Mouse (Mus musculus): ENCODE data around the gene Pcbp4. TPM values are rescaled to one million over a fixed set of nuclear protein-coding genes. Genes with fewer than 3 reads are reported as not detected.
A peak's percentile ranks its signal among the peaks of the same experiment; 100 is the strongest.

Pcbp4 gene
- polyA plus RNA-seq, 1 experiment from 2014 or later, result 43.7 TPM

DNA sequence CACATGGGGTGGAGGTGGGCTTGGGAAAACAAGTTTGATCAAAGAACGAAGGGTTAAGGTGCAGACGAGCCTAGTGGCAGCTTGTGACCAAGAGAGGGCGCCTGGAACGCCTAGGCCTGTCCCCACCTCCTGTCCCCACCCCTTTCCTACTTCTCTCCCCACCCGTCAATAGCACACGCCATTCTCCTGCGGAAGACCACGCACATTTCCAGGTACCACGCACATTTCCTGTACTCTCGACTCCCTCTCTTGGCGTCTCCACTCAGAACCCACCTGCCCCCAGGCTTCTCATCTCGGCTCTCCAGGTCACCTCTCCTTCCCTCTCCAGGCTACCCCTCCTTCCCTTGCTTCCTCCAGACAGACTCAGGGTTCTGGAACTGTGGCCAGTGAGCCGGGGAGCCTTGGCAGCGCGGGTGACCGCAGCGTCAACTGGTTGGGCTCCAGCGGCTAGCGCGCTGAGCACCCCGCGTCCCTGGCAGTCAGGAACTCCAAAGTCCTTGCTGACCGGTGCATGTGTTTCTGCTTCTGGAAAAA lies 4.5 kb upstream of the Pcbp4 start:
- Histone ChIP-seq H3K4me3 (replicated peaks) (peak overlapping the region; percentile 50), H3K9me3 (no peaks in the 10 kb centered on the region), H3K36me3 (no peaks in the 10 kb centered on the region), H3K27me3 (replicated peaks) (no peaks in the 10 kb centered on the region), H3K9ac (peak overlapping the region; percentile 53), H3K27ac (peak overlapping the region; percentile 49), H3K4me2 (replicated peaks) (peak overlapping the region; percentile 84), H3K4me1 (replicated peaks) (peaks cover 69% of the 10 kb centered on the region)
- ATAC-seq, result peak; percentile 66
- WGBS, result under 1% methylated on average over 23 of the region's 23 CpGs

DNA sequence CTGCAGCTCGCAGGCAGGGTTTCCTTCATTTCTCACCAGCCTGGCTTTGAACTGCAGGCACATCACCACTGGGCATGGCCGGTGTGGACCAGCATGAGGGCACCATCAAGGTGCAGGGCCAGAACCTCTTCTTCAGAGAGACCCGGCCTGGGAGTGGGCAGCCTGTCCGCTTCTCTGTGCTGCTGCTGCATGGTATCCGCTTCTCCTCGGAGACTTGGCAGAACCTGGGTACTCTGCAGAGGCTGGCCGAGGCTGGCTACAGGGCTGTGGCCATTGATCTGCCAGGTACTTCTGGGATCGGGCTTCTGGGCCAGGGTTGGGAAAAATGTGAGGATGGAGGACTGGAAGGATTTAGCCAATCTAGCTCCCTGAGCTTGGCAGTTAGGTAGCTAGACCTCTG lies 3.1 kb upstream of the Pcbp4 start:
- H3K9ac ChIP-seq, result peak overlapping the region; percentile 11; the same call in 1 of the 2 replicates
- 0 out of 2 replicates have a peak overlapping the region, but pooled peaks have one; percentile 41 for H3K4me2 ChIP-seq (replicated peaks)
- no peaks in the 10 kb centered on the region for H3K9me3 ChIP-seq
- ATAC-seq, result no peak
- peaks cover 77% of the 10 kb centered on the region for H3K4me1 ChIP-seq (replicated peaks)
- H3K4me3 ChIP-seq (replicated peaks), result no peak overlapping the region
- no peaks in the 10 kb centered on the region for H3K27me3 ChIP-seq (replicated peaks)
- no peak overlapping the region; the same call in 1 of the 2 replicates for H3K27ac ChIP-seq
- H3K36me3 ChIP-seq, result no peaks in the 10 kb centered on the region
- 90% methylated on average over 8 of the region's 8 CpGs for WGBS

DNA sequence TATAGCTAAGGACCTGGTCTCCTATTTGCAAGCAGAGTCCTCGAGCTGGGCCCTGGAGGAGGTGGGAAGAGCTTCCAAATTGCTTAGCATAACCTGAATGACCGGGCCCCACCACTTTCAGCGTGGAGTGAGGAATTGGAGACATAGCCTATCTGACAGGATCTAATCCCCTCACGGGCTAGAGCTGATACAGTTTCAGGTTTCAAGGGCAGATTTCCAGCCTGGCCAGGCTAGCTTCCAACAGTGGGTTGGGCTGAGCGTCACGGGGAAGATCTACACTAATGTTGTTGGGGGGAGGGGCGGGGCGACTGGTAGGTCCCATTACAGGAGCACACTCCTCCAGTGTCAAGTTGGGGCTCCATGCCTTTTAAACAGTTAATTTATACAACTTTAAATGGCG lies 2.4 kb upstream of the Pcbp4 start:
- no peak for ATAC-seq
- Histone ChIP-seq H3K36me3 (no peaks in the 10 kb centered on the region), H3K27ac (no peak overlapping the region; the same call in none of the 2 replicates), H3K4me1 (replicated peaks) (peaks cover 77% of the 10 kb centered on the region), H3K27me3 (replicated peaks) (no peaks in the 10 kb centered on the region), H3K4me3 (replicated peaks) (0 out of 2 replicates have a peak overlapping the region, but pooled peaks have one; percentile 2), H3K9ac (no peak overlapping the region), H3K9me3 (no peaks in the 10 kb centered on the region), H3K4me2 (replicated peaks) (peak overlapping the region; percentile 41)
- WGBS, result 7% methylated on average over 9 of the region's 9 CpGs

DNA sequence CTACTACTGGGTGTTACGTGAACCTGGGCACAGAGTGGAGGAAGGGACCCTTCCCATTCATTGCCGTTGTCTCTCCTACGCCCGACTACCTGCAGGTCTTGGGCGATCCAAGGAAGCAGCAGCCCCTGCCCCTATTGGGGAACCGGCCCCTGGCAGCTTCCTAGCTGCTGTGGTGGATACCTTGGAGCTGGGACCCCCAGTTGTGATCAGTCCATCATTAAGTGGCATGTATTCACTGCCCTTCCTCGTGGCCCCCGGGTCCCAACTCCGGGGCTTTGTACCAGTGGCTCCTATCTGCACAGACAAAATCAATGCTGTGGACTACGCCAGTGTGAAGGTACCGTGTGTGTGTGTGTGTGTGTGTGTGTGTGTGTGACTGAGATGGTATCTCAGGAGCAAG lies 1.8 kb upstream of the Pcbp4 start:
- no peak overlapping the region for H3K4me2 ChIP-seq (replicated peaks)
- ATAC-seq, result no peak
- no peaks in the 10 kb centered on the region for H3K36me3 ChIP-seq
- H3K4me3 ChIP-seq (replicated peaks), result no peak overlapping the region
- H3K27ac ChIP-seq, result no peak overlapping the region
- no peak overlapping the region for H3K9ac ChIP-seq
- no peaks in the 10 kb centered on the region for H3K9me3 ChIP-seq
- WGBS, result 65% methylated on average over 11 of the region's 11 CpGs
- peaks cover 77% of the 10 kb centered on the region for H3K4me1 ChIP-seq (replicated peaks)
- no peaks in the 10 kb centered on the region for H3K27me3 ChIP-seq (replicated peaks)

DNA sequence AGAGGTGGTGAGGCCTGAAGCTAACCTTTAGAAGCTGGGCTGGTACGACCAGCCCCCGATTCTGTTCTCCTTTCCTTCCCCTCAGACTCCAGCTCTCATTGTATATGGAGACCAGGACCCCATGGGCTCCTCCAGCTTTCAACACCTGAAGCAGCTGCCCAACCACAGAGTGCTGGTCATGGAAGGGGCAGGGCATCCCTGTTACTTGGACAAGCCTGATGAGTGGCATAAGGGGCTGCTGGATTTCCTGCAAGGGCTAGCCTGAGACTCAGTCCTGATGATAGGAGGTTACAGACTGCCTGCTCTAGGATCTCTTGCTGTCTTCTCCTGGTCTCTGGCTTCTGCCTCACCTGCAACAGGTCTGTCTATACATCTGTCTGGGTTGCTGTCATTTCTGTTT lies 1.2 kb upstream of the Pcbp4 start:
- 54% methylated on average over 2 of the region's 2 CpGs for WGBS
- Histone ChIP-seq H3K27ac (no peak overlapping the region), H3K9me3 (no peaks in the 10 kb centered on the region), H3K4me2 (replicated peaks) (no peak overlapping the region), H3K4me3 (replicated peaks) (no peak overlapping the region), H3K9ac (no peak overlapping the region), H3K27me3 (replicated peaks) (no peaks in the 10 kb centered on the region), H3K36me3 (no peaks in the 10 kb centered on the region), H3K4me1 (replicated peaks) (peaks cover 79% of the 10 kb centered on the region)
- no peak for ATAC-seq

DNA sequence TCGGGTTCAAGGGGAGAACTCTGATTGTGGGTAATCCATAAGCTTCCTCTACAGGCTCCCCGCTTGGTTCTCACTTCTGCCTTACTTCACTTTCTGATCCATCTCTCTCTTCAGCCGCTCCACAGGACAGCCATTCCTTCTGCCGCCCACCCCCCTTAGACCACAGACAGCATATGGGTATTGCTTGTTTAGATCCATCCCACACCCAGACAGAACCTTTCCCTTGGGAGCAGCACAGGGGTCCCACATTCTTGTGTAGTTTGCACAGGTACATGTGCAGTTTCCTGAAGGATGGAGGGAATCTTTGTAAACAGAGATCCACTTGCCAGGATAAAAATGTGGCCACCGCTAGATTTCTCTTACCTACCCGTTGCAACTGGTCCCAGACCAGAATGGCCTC lies 740 bp upstream of the Pcbp4 start:
- Histone ChIP-seq H3K27ac (no peak overlapping the region), H3K9me3 (no peaks in the 10 kb centered on the region), H3K36me3 (no peaks in the 10 kb centered on the region), H3K4me2 (replicated peaks) (peak overlapping the region; percentile 93), H3K27me3 (replicated peaks) (no peaks in the 10 kb centered on the region), H3K4me1 (replicated peaks) (peaks cover 81% of the 10 kb centered on the region), H3K9ac (no peak overlapping the region), H3K4me3 (replicated peaks) (peak overlapping the region; percentile 66; the same call in 1 of the 2 replicates)
- ATAC-seq, result no peak
- 37% methylated on average over 6 of the region's 6 CpGs for WGBS

DNA sequence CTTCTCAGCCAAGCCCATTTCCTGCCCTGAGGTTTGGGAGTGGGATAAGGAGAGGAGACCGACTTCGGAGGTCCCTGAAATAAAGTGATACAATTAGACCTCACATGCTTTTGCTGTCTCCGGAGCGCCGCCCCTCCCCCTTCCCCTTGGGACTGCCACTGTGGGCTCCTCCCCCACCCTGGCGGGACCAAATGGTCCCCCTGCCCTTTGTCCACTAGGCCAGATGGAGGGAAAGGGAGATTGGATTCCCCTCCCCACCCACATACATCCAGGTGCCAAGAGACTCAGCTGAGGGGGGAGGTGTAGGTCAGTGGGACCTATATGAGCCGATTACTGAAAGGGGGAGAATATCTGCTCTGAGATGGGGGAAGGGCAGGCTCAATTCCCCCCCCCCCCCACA lies 270 bp upstream of the Pcbp4 start:
- H3K4me3 ChIP-seq (replicated peaks), result peak overlapping the region; percentile 66
- H3K27ac ChIP-seq, result peak overlapping the region; percentile 84
- ATAC-seq, result no peak; the same call in 1 of the 2 replicates
- H3K4me1 ChIP-seq (replicated peaks), result peaks cover 78% of the 10 kb centered on the region
- H3K9me3 ChIP-seq, result no peaks in the 10 kb centered on the region
- peak overlapping the region; percentile 93 for H3K4me2 ChIP-seq (replicated peaks)
- no peaks in the 10 kb centered on the region for H3K27me3 ChIP-seq (replicated peaks)
- H3K9ac ChIP-seq, result 0 out of 2 replicates have a peak overlapping the region, but pooled peaks have one; percentile 10
- no peaks in the 10 kb centered on the region for H3K36me3 ChIP-seq
- WGBS, result 8% methylated on average over 7 of the region's 7 CpGs

DNA sequence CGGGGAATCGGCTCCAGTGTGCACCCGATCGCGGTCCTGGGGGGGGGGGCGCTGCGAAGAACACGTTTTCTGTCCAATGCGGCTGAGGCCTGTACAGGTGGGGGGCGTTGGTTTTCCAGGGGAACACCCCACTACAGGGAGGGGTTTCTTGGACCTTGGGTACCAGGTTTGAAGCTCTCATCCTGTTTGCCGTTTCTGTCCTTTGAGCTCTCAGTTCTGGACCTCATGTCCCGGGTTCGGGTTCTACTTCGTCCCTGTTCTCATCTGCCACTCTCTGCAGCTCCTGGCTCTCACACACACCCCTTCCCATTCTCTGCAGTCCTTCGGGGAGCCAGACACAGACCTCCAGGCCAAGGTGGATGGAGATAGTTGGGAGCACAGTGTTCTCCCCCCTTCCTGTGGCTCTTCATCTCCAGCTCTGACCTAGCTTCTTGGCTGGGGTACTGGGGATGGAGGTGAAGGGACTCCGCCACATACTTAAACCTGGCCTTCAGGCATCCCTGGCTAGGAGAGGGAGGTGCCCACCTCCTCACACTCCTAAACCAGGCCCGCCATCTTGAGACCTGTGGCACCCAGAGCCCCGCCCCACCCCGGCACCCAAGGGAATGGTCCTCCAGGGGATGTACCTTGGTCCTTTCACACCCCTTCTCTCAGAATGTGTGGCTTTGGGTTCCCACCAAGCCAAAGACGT lies 1.1 kb downstream of the Pcbp4 start:
- Histone ChIP-seq H3K9me3 (no peaks in the 10 kb centered on the region), H3K27ac (peak overlapping the region; percentile 81), H3K4me2 (replicated peaks) (peak overlapping the region; percentile 93), H3K36me3 (no peaks in the 10 kb centered on the region), H3K27me3 (replicated peaks) (no peaks in the 10 kb centered on the region), H3K4me3 (replicated peaks) (peak overlapping the region; percentile 66), H3K4me1 (replicated peaks) (peaks cover 66% of the 10 kb centered on the region), H3K9ac (peak overlapping the region; percentile 70)
- WGBS, result 5% methylated on average over 19 of the region's 20 CpGs
- peak; percentile 27 for ATAC-seq

DNA sequence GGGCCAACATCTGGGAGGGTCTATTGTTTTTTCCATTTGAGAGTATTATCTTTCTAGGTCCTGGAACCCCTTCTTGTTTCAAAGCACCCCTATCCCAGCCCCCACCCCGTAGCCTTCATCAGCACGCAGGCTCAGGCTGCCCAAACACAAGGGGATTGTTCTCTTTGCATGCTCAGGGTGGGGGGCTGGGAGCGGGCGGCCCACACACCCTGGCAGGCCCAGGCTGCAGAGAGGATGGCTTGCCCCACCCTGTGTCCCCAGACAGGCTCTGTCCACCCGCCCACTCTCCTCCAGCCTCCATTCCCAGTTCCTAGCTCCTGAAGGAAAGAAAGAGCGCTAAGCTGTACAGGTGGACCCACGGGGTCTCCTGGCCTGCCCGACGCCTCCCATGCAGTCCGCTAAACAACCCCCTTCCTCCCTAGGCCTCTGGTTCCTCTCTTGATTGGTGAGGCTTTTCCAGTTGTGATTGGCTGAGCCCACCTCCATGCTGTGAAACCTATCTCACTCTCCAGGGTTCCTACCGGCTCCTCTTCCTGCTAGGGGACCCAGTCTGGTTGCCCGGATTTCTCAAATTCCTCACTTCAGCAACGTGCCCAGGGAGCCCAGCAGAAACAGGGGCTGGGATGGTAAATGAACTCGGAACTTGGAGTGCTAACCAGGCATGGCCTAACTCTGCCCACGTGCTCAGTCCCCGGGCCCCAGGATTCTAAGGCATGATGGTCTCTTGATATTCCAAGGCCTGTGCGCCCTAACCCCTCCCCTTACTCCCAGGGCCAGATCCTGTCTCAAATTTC lies 2.0 kb downstream of the Pcbp4 start:
- Histone ChIP-seq H3K4me3 (replicated peaks) (peak overlapping the region; percentile 66), H3K4me1 (replicated peaks) (peaks cover 59% of the 10 kb centered on the region), H3K9me3 (no peaks in the 10 kb centered on the region), H3K27me3 (replicated peaks) (no peaks in the 10 kb centered on the region), H3K27ac (peak overlapping the region; percentile 36; the same call in 1 of the 2 replicates), H3K9ac (peak overlapping the region; percentile 70), H3K4me2 (replicated peaks) (peak overlapping the region; percentile 93), H3K36me3 (no peaks in the 10 kb centered on the region)
- ATAC-seq, result no peak
- WGBS, result 13% methylated on average over 17 of the region's 17 CpGs

DNA sequence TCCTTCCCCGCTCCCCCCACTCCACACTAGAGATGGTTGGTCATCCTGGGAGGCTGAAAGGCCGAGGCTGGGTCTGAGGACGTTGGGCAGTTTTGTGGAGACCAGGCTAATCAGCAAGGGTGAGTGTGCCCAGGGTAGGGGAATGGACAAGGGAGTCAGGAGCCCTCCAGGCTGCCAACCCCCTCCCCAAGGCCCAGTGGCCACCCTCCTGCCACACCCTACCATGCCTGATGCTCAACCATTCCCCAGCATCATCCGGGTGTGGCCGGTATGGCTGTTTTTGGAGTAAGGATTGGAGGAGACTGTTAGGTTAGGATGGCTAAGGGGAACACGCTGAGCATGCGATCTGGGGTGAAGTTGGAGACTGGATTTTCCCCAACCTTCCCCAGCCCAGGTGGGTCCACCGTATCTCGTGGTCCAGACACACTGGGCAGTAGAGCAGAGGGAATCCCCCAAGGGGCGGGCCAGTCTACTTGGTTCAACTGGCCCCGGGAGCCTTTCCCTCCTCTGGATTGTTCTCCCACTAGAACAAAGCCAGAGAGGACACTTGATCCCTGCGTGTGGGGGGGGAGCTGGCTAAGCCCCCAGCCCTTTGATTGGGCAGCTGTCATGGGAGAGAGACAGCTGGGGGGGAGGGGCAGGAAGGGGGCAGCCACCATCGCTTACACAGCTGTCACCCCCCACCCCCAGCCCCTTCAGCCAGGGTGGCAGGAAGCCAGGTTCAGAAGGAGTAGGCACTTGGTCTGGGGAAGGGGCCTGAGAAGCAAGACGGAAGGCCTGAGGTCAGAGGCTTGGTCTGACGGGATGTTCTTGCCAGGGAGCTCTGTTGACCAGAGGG lies 3.5 kb downstream of the Pcbp4 start:
- peak overlapping the region; percentile 93 for H3K4me2 ChIP-seq (replicated peaks)
- peaks cover 44% of the 10 kb centered on the region for H3K4me1 ChIP-seq (replicated peaks)
- H3K4me3 ChIP-seq (replicated peaks), result no peak overlapping the region
- peaks cover 5% of the 10 kb centered on the region; the same call in 1 of the 2 replicates for H3K36me3 ChIP-seq
- no peak for ATAC-seq
- H3K27me3 ChIP-seq (replicated peaks), result no peaks in the 10 kb centered on the region
- WGBS, result 42% methylated on average over 15 of the region's 15 CpGs
- no peaks in the 10 kb centered on the region for H3K9me3 ChIP-seq
- peak overlapping the region; percentile 5; the same call in 1 of the 2 replicates for H3K9ac ChIP-seq
- peak overlapping the region; percentile 36; the same call in 1 of the 2 replicates for H3K27ac ChIP-seq

DNA sequence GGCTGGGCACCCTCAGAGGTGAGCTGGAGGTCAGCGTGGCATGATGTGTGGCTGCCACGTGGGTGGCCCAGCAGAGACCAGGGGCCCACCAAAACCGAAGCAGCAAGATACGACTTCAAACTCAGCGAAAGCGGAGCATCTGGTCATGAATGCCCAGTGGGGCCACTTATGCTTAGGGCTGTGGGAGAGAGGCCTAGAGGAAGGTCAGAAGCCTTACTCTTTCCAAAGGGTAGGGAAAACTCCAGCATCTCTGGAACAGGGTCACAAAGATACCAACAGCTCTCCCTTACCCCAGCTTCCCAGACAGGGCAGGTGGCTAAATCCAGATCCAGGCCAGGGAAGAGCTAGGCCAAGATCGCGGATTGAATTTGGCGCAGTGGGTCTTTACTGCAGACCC lies 4.1 kb downstream of the Pcbp4 start:
- Histone ChIP-seq H3K27ac (peak overlapping the region; percentile 36; the same call in 1 of the 2 replicates), H3K4me3 (replicated peaks) (no peak overlapping the region), H3K27me3 (replicated peaks) (no peaks in the 10 kb centered on the region), H3K4me1 (replicated peaks) (peaks cover 41% of the 10 kb centered on the region), H3K9me3 (no peaks in the 10 kb centered on the region), H3K36me3 (peaks cover 8% of the 10 kb centered on the region; the same call in 1 of the 2 replicates), H3K4me2 (replicated peaks) (peak overlapping the region; percentile 93), H3K9ac (peak overlapping the region; percentile 5; the same call in 1 of the 2 replicates)
- WGBS, result 53% methylated on average over 9 of the region's 9 CpGs
- ATAC-seq, result no peak
